Mouse (Mus musculus) erythroblast, embryonic 14.5 days (primary cell): ENCODE data around the gene Ccm2. TPM values are rescaled to one million over a fixed set of nuclear protein-coding genes. Genes with fewer than 3 reads are reported as not detected.
"Not testable (repeated sequence)": the region's sequence is repeated elsewhere in the genome, so short reads cannot be mapped to it uniquely, and the experiment has no call there.

Experiments used
- H3K27me3 ChIP-seq: 2 replicates; pipeline ENCODE4 v1.6.1; 2012; ENCODE audit warnings: inconsistent platforms; ENCODE audit not compliant: control insufficient read depth
- H3K36me3 ChIP-seq: 2 replicates; pipeline ENCODE4 v1.6.1; 2012; ENCODE audit warnings: mild to moderate bottlenecking, inconsistent platforms; ENCODE audit not compliant: control insufficient read depth
- H3K4me1 ChIP-seq: 2 replicates; pipeline ENCODE4 v1.6.1; 2012; ENCODE audit warnings: inconsistent platforms; ENCODE audit not compliant: control insufficient read depth
- H3K4me3 ChIP-seq: replicated peaks from 2 replicates; pipeline ENCODE3; 2012; ENCODE audit warnings: moderate library complexity, mild to moderate bottlenecking, inconsistent platforms
- H3K9me3 ChIP-seq: 2 replicates; pipeline ENCODE4 v1.6.1; 2012; ENCODE audit warnings: low read length, inconsistent platforms, mixed read lengths; ENCODE audit not compliant: control insufficient read depth
- GATA1 ChIP-seq: IDR thresholded peaks from 2 replicates; pipeline ENCODE4 v1.6.1; 2012; ENCODE audit warnings: low read length, inconsistent platforms, mixed read lengths
- TAL1 ChIP-seq: IDR thresholded peaks from 3 replicates; pipeline ENCODE4 v1.6.1; 2012; ENCODE audit warnings: low read length, inconsistent platforms, mixed read lengths
- polyA plus RNA-seq: library from polyadenylated mRNA; stranded (reverse); fragments of >175 nt; gene quantifications from 2 replicates; pipeline ENCODE4 v1.2.3, GENCODE M21; 2012

Ccm2 gene
- polyA plus RNA-seq, 1 experiment, result 2.8 TPM

- TF ChIP-seq GATA1 (no peak), TAL1 (no peak)
- Histone ChIP-seq H3K9me3 (no peaks in the 10 kb centered on the region), H3K4me3 (no peak within 1 kb of the TSS), H3K27me3 (peaks cover 2% of the 10 kb centered on the region; the same call in 1 of the 2 replicates), H3K36me3 (peaks cover 24% of the 10 kb centered on the region), H3K4me1 (peaks cover 27% of the 10 kb centered on the region)
These were observed 26.0 kb upstream of the Ccm2 start, which contains the start of gene Myo1g for GRCm38 (mm10) chr11:6520507-6521173. Myo1g (minus strand) TSS chr11:6520965.

- Histone ChIP-seq H3K27me3 (peaks cover 2% of the 10 kb centered on the region; the same call in 1 of the 2 replicates), H3K9me3 (no peaks in the 10 kb centered on the region), H3K4me1 (peaks cover 44% of the 10 kb centered on the region), H3K4me3 (no peak overlapping the region), H3K36me3 (peaks cover 34% of the 10 kb centered on the region)
- TF ChIP-seq GATA1 (no peak), TAL1 (no peak)
These were observed 23.7 kb upstream of the Ccm2 start for GRCm38 (mm10) chr11:6522782-6523525.

- Histone ChIP-seq H3K4me1 (peaks cover 50% of the 10 kb centered on the region), H3K4me3 (no peak overlapping the region), H3K27me3 (peaks cover 2% of the 10 kb centered on the region; the same call in 1 of the 2 replicates), H3K36me3 (peaks cover 34% of the 10 kb centered on the region), H3K9me3 (no peaks in the 10 kb centered on the region)
- no peak for TF ChIP-seq GATA1
- no peak for TF ChIP-seq TAL1
These were observed 23.0 kb upstream of the Ccm2 start for GRCm38 (mm10) chr11:6523662-6524088.

- peaks cover 2% of the 10 kb centered on the region; the same call in 1 of the 2 replicates for H3K27me3 ChIP-seq
- no peaks in the 10 kb centered on the region for H3K9me3 ChIP-seq
- H3K4me1 ChIP-seq, result peaks cover 55% of the 10 kb centered on the region
These were observed 22.4 kb upstream of the Ccm2 start for GRCm38 (mm10) chr11:6524165-6524879.

GRCm38 (mm10) chr11:6524880-6525238 lies 21.8 kb upstream of the Ccm2 start:
- H3K4me1 ChIP-seq, result peaks cover 50% of the 10 kb centered on the region
- H3K4me3 ChIP-seq, result no peak overlapping the region
- peaks cover 2% of the 10 kb centered on the region; the same call in 1 of the 2 replicates for H3K27me3 ChIP-seq
- no peak for TF ChIP-seq TAL1
- no peak for TF ChIP-seq GATA1
- no peaks in the 10 kb centered on the region for H3K9me3 ChIP-seq
- peaks cover 34% of the 10 kb centered on the region for H3K36me3 ChIP-seq

More at GRCm38 (mm10) chr11:6524165-6524879, 22.4 kb upstream of the Ccm2 start:
- Histone ChIP-seq H3K36me3 (peaks cover 34% of the 10 kb centered on the region), H3K4me3 (no peak overlapping the region)
- TF ChIP-seq GATA1 (no peak), TAL1 (no peak)

GRCm38 (mm10) chr11:6525241-6525640 lies 21.4 kb upstream of the Ccm2 start:
- H3K9me3 ChIP-seq, result no peaks in the 10 kb centered on the region
- H3K4me3 ChIP-seq, result no peak overlapping the region
- peaks cover 34% of the 10 kb centered on the region for H3K36me3 ChIP-seq
- peaks cover 46% of the 10 kb centered on the region for H3K4me1 ChIP-seq
- TF ChIP-seq GATA1 (no peak), TAL1 (no peak)
- peaks cover 2% of the 10 kb centered on the region; the same call in 1 of the 2 replicates for H3K27me3 ChIP-seq

GRCm38 (mm10) chr11:6526526-6527255 lies 20.0 kb upstream of the Ccm2 start:
- not testable (repeated sequence) for H3K27me3 ChIP-seq, H3K9me3 ChIP-seq
- Histone ChIP-seq H3K36me3 (peaks cover 34% of the 10 kb centered on the region), H3K4me1 (peaks cover 42% of the 10 kb centered on the region), H3K4me3 (peak overlapping the region; percentile 87)

GRCm38 (mm10) chr11:6527256-6528185 lies 19.2 kb upstream of the Ccm2 start:
- TF ChIP-seq GATA1 (no peak), TAL1 (no peak)
- Histone ChIP-seq H3K9me3 (no peaks in the 10 kb centered on the region), H3K27me3 (no peaks in the 10 kb centered on the region), H3K36me3 (peaks cover 34% of the 10 kb centered on the region), H3K4me1 (peaks cover 42% of the 10 kb centered on the region), H3K4me3 (peak overlapping the region; percentile 87)
